Mouse (Mus musculus): ENCODE data around the gene Dtd1. TPM values are rescaled to one million over a fixed set of nuclear protein-coding genes. Genes with fewer than 3 reads are reported as not detected.

Gene Dtd1
- total RNA-seq, 1 experiment from 2014 or later: 20.6 TPM

GRCm38 (mm10) chr2:144715211-144715768 lies 115.6 kb downstream of the Dtd1 start:
- DNase-seq: no peak

GRCm38 (mm10) chr2:144716248-144716647 lies 116.6 kb downstream of the Dtd1 start:
- DNase-seq: no peak

GRCm38 (mm10) chr2:144718273-144718672 lies 118.6 kb downstream of the Dtd1 start:
- DNase-seq: no peak

DNA sequence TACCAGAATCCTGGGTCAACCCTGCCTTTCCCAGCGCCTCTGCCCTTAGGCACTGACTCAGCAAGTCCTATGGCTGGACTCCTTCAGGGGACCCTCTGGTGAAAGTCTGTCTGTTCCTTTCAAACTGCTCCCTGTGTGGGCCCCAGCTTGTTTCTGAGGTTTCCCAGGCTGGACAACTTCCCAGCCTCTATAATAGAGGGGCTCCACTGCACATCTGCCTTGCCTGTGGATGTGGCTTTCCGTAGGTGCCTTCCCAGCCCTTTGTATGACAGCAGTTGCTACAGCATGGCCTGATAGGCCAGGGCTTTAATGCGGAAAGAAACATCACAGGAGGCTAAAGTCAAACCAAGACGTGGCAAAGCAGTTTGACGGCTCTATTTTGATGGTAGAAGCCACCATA lies 119.6 kb downstream of the Dtd1 start:
- DNase-seq: no peak

DNA sequence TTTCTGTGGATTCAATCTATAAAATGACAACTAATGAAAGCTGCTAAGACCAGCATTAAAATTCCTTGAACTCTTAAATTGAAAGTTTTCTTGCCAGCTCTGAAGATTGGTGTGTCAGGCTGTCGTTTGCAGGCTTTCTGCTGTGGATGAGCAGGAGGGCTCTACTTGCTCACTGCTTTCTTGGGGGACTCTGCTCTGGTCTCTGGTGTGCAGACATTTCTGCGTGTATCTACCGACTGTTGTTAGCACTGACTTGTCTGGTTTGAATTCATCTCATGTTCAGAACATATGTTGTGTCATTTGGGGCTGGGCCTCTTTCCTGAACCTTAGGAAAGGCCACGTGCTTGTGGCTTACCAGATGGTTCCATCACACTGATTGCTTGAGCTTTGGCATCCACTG lies 120.0 kb downstream of the Dtd1 start:
- DNase-seq: no peak

GRCm38 (mm10) chr2:144720407-144720959 lies 120.8 kb downstream of the Dtd1 start:
- no peak for DNase-seq

- DNase-seq: peak; percentile 13
Measured at GRCm38 (mm10) chr2:144724679-144725078, 125.0 kb downstream of the Dtd1 start.

DNA sequence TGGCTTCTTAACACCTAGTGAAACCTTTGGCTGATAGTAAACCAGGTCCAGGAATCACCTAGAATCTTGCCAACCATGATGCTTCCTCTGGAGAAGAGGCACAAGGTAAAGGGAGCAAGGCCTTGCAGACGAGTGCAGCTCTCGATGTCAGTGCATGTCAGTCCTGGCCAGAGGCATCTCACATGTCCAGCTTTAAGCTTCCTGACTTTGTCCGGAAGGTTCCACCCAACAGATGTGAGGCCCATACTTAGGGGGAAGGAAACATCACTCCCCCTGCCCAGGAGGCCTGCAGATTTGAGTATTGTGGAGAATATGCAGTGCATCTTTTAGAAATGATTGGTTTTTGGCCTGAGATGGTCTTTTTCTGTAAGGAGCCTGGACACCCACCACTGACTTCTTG lies 127.4 kb downstream of the Dtd1 start:
- no peak for DNase-seq

DNA sequence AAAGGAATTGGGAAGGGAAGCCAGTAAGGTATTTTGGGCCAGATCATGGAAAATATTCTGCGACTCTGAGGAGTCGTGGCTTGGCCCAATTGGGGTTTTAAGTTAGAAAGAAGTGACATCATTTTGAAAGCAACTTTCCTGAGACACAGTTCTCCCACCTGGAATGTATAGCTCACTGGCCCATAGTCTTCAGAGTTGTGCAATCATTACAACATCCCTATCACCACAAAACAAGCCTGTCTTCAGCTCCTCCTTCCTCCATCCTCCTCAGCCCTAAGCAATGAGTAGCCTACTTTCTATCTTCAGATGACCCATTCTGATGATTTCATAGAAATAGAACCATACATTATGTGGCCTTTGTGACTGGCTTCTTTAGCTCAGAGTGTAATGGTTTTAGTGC lies 130.1 kb downstream of the Dtd1 start:
- DNase-seq: no peak

DNA sequence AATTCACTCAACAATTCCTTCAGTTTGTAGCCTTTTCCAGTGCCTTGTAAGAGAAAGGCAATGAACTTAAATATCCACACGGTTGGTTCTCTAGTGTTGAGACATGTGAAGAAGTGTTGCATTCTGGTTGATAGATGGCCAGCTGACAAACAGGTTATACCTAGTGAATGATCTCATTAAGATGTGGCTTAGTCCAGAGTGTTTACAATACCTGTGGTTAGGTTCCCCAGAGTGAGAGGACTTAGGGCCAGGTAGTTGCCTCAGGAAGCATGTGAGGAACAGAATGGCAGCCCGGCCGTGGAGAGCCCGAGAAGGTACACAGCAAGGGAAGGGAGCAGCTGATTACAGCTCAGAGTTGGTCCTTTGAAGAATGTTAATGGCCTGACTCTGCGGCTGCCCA lies 138.5 kb downstream of the Dtd1 start:
- no peak for DNase-seq

- peak; percentile 10 for DNase-seq
Measured at GRCm38 (mm10) chr2:144738576-144738975, 138.9 kb downstream of the Dtd1 start.

- peak; percentile 48 for DNase-seq
Measured at GRCm38 (mm10) chr2:144740577-144740997, 140.9 kb downstream of the Dtd1 start.

GRCm38 (mm10) chr2:144741973-144742372 lies 142.3 kb downstream of the Dtd1 start:
- no peak for DNase-seq

GRCm38 (mm10) chr2:144743316-144743715 lies 143.6 kb downstream of the Dtd1 start:
- DNase-seq: no peak

- no peak for DNase-seq
Measured at GRCm38 (mm10) chr2:144745266-144745665, 145.6 kb downstream of the Dtd1 start.

- DNase-seq: no peak
Measured at GRCm38 (mm10) chr2:144746046-144746783, 146.5 kb downstream of the Dtd1 start.

DNA sequence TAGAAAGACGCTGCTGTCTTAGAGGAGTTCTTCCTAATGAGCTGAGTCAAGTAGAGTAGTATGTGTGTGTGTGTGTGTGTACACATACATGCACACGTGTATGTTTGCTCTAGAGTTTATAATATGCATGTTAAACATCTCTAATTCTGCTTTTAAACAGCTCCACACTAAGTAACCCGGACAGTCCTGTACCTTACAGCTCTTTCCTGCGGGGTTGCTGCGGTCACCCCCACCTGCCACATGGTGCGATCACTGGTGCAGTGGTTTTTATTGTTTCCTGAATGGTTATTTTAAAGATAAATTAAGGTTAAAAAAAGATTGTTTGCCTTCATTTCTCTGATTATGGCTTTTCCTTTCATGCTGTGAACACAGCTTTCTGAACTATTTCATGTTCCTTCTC lies 153.9 kb downstream of the Dtd1 start:
- no peak for DNase-seq

GRCm38 (mm10) chr2:144755016-144755415 lies 155.3 kb downstream of the Dtd1 start:
- no peak for DNase-seq

DNA sequence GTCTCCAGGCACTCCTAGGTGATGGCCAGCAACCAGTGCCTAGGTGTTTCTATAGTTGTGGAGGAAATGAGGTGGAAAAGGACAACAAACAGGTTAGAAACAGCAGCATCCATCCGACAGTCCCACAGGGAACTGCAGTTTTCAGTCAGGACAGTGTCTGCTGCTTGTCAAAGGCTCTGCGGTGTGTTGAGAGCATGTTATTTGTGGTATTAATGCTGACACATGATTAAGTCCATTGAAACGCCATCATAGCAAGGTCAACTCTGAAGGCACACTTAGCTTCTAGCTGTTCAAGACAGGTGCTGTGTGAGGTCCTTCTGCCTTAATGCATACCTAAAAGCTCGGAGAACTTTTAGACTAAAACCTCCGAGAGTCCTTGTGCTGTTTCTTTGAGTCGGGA lies 161.0 kb downstream of the Dtd1 start:
- DNase-seq: no peak

GRCm38 (mm10) chr2:144763706-144764105 lies 164.0 kb downstream of the Dtd1 start:
- no peak for DNase-seq

DNA sequence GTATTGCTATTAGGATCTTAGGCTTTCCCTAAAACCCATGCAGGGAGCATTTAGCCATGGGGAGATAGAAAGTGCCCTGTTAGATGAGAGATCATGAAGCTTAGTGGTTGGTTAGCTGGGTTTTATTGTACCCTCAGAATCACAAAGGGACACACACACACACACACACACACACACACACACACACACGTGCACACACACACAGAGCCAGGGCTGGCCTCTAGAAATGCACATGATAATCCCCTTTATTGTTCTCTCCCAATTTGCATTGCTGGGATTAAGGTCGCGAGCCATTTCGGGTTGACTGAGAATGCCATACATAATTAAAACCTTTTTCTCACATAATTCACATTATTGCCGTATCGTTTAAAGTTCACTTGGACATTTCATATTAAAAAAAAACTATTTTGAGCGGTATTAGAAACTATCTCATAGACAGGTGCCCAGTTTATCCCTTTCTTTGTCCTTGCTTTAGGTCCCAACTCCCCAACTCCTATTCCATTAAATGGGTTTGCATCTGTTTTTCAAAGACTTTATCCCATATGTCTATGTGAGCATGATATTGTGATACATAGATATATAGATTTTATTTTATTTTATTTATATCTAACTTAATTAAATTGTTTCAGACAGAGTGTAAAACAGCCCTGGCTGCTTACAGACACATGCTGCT lies 164.6 kb downstream of the Dtd1 start:
- no peak for DNase-seq

DNA sequence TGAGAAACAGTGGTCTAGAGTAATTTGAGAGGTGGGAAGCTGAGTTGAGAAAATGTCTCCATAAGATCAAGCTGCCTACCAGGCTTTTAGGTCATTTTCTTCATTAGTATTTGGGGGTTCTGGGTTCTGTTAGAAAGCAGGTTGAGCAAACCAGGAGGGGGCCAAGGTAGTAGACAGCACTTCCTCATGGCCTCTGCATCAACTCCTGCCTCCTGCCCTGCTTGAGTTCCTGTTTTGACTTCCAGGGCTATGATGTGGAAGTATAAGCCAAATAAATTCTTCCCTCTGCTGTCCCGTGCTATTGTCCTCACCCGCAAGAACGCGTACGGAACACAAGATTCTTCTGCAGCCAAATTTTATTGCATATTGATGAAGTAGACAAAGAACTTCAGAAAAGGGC lies 165.5 kb downstream of the Dtd1 start:
- DNase-seq: no peak

DNA sequence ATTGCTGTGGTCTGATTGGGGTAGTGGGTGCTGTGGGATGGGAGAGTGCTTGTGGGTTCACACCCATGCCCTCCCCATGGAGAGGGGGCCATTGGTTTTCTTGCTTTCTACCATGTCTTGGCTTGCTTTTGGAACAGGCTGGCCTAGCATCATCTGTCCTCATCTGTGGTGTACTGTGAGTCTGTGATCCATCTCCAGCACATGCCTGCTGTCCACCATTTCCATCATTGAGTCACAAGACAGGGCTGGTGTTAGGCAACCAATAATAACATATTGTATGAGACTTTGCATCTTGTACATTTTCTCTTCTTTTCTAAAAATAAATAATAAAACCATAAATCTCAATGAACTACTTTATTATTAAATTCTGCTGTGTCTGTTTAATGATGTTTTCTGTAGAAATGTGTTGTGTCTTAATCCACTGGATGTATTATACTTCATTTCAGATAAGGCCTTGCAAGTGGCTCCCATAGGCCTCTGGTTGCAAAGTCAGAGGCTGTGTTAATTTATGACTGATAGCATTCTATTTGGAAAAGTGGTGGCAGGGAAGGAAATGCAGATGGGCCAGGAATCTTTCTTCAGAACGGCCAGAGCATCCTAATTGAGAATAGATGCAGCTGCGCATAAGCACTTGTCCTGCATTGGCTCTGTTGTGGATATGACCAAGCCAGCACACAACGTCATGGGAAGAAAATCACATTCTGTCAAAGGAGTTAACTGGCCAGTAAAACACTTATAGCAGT lies 168.8 kb downstream of the Dtd1 start:
- no peak for DNase-seq
